Mouse (Mus musculus): ENCODE data around the gene Cby3. TPM values are rescaled to one million over a fixed set of nuclear protein-coding genes. Genes with fewer than 3 reads are reported as not detected.
A peak's percentile ranks its signal among the peaks of the same experiment; 100 is the strongest.

Gene Cby3
- polyA plus RNA-seq, 1 experiment from 2014 or later = 0.30 TPM

DNA sequence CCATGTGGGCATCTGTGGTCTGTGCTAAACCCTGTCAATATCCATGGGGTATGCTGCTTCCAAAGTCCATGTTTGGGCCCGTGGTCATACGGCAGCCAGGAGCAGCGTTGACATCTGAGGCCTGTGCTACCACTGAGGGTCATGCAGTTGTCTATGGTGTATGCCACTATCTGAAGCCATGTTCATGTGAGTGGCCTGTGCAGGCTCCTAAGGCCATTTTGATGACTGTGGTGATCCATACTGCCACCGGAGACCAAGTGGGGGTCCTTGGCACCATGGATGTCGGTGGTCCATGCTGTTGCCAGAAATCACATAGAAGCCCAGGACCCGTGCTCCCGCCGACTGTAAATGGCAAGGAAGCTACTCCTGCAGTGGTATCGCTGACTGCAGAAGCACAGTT is 13.3 kb downstream of the Cby3 start:
- H3K9ac ChIP-seq = no peak overlapping the region
- H3K27ac ChIP-seq = no peak overlapping the region
- 88% methylated on average over 9 of the region's 9 CpGs for WGBS
- no peaks in the 10 kb centered on the region for H3K36me3 ChIP-seq
- H3K4me3 ChIP-seq = no peak overlapping the region
- peaks cover 9% of the 10 kb centered on the region for H3K4me1 ChIP-seq
- H3K4me2 ChIP-seq = no peak overlapping the region
- ATAC-seq (ENCODE audit: borderline replicate concordance, extremely low read depth, low FRiP score, low TSS enrichment) = no peak
- H3K9me3 ChIP-seq = no peaks in the 10 kb centered on the region
- H3K27me3 ChIP-seq = no peaks in the 10 kb centered on the region

DNA sequence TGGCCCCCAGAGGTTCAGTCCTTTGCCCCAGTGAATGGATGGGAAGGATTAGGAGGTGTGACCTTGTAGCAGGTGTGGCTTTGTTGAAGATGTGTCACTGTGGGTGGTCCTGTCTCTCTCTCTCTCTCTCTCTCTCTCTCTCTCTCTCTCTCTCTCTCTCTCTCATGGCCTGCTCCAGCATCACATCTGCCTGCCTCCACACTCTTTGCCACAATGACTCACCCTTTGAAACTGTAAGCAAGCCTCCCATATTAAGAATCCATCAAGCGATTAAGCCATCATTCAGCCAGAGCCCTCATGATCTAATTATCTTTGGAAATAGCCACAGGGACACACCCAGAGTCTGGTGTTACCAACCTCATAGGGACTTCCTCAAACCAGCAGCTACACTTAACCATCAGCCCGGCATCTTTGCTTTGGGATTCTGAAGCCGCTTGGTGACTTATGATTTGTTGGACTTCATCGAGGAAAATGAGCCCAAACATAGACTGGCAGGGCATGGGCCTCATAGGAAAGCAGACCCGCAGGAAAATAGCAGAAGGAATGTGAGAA is 15.2 kb downstream of the Cby3 start:
- no peak for ATAC-seq (ENCODE audit: borderline replicate concordance, extremely low read depth, low FRiP score, low TSS enrichment)
- no peaks in the 10 kb centered on the region for H3K36me3 ChIP-seq
- H3K4me1 ChIP-seq = peaks cover 9% of the 10 kb centered on the region
- H3K9ac ChIP-seq = no peak overlapping the region
- no peaks in the 10 kb centered on the region for H3K9me3 ChIP-seq
- H3K27ac ChIP-seq = no peak overlapping the region
- 87% methylated on average over 5 of the region's 5 CpGs for WGBS
- no peak overlapping the region for H3K4me3 ChIP-seq
- H3K4me2 ChIP-seq = no peak overlapping the region
- no peaks in the 10 kb centered on the region for H3K27me3 ChIP-seq

DNA sequence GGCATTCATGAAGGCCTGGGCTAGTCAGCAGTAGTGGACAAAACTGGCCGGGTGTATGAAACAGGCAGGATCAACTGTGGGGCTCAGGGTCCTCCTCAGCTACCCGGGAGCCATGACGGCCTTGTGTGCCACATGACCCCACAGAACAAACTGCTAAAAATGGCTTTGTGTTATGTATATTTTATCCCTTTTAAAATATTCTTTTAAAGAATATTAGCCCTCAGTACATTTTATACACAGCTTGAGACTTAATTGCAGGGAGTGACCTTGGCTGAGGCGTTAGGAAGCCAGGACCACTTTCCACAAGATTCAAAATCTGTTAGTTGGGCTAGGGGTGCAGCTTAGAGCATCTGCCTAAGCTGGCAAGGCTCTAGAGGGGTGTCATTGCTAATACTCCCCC is 16.7 kb downstream of the Cby3 start:
- 61% methylated on average over 4 of the region's 4 CpGs for WGBS
- no peak for ATAC-seq (ENCODE audit: borderline replicate concordance, extremely low read depth, low FRiP score, low TSS enrichment)
- H3K9ac ChIP-seq = peak overlapping the region; percentile 56; the same call in 1 of the 2 replicates

GRCm38 (mm10) chr11:50371399-50371841 is 17.2 kb downstream of the Cby3 start:
- H3K4me3 ChIP-seq = peak overlapping the region; percentile 45
- WGBS = under 1% methylated on average over 18 of the region's 18 CpGs
- peak overlapping the region; percentile 56 for H3K9ac ChIP-seq

More for the DNA sequence above, 16.7 kb downstream of the Cby3 start:
- no peaks in the 10 kb centered on the region for H3K27me3 ChIP-seq
- H3K4me3 ChIP-seq = no peak overlapping the region
- peak overlapping the region; percentile 72 for H3K4me2 ChIP-seq
- H3K27ac ChIP-seq = no peak overlapping the region
- peaks cover 11% of the 10 kb centered on the region for H3K4me1 ChIP-seq
- H3K9me3 ChIP-seq = no peaks in the 10 kb centered on the region
- no peaks in the 10 kb centered on the region for H3K36me3 ChIP-seq

GRCm38 (mm10) chr11:50371911-50372310 is 17.6 kb downstream of the Cby3 start:
- Histone ChIP-seq H3K4me2 (no peak overlapping the region), H3K4me3 (no peak overlapping the region), H3K9me3 (no peaks in the 10 kb centered on the region), H3K36me3 (no peaks in the 10 kb centered on the region), H3K27me3 (no peaks in the 10 kb centered on the region), H3K9ac (no peak overlapping the region), H3K4me1 (peaks cover 18% of the 10 kb centered on the region), H3K27ac (no peak overlapping the region)
- ATAC-seq (ENCODE audit: borderline replicate concordance, extremely low read depth, low FRiP score, low TSS enrichment) = no peak
- 95% methylated on average over 1 of the region's 1 CpGs for WGBS

More at GRCm38 (mm10) chr11:50371399-50371841, 17.2 kb downstream of the Cby3 start:
- Histone ChIP-seq H3K4me1 (peaks cover 15% of the 10 kb centered on the region), H3K9me3 (no peaks in the 10 kb centered on the region), H3K4me2 (peak overlapping the region; percentile 72), H3K27me3 (no peaks in the 10 kb centered on the region), H3K27ac (no peak overlapping the region), H3K36me3 (no peaks in the 10 kb centered on the region)
- ATAC-seq (ENCODE audit: borderline replicate concordance, extremely low read depth, low FRiP score, low TSS enrichment) = peak; percentile 50; the same call in 1 of the 2 replicates

GRCm38 (mm10) chr11:50373086-50373485 is 18.8 kb downstream of the Cby3 start:
- Histone ChIP-seq H3K4me3 (no peak overlapping the region), H3K36me3 (no peaks in the 10 kb centered on the region), H3K27me3 (no peaks in the 10 kb centered on the region), H3K4me2 (no peak overlapping the region), H3K4me1 (peaks cover 18% of the 10 kb centered on the region), H3K9me3 (no peaks in the 10 kb centered on the region), H3K27ac (no peak overlapping the region), H3K9ac (no peak overlapping the region)
- no peak for ATAC-seq (ENCODE audit: borderline replicate concordance, extremely low read depth, low FRiP score, low TSS enrichment)

DNA sequence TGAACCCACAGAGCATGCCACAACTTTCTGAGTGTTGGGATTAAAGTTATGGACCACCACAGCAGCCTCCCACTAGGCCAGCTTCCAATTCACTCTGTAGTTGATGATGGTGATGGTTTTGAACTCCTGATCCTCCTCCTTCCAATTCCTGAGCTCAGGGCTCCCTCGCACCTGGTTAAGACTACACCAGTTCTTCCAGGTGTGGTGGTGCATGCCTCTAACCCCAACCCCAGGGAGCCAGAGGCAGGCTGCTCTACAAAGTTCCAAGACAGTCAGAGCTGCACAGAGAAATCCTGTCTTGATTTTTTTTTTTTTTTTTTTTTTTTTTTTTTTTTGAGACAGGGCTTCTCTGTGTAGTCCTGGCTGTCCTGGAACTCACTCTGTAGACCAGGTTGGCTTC is 19.4 kb downstream of the Cby3 start:
- H3K9ac ChIP-seq = no peak overlapping the region
- no peak overlapping the region for H3K4me3 ChIP-seq
- H3K27ac ChIP-seq = no peak overlapping the region
- H3K36me3 ChIP-seq = no peaks in the 10 kb centered on the region
- H3K4me1 ChIP-seq = peaks cover 18% of the 10 kb centered on the region
- no peak for ATAC-seq (ENCODE audit: borderline replicate concordance, extremely low read depth, low FRiP score, low TSS enrichment)
- H3K4me2 ChIP-seq = no peak overlapping the region
- no peaks in the 10 kb centered on the region for H3K9me3 ChIP-seq
- H3K27me3 ChIP-seq = no peaks in the 10 kb centered on the region
- 95% methylated on average over 1 of the region's 1 CpGs for WGBS

- Histone ChIP-seq H3K4me2 (no peak overlapping the region), H3K9ac (no peak overlapping the region), H3K27ac (no peak overlapping the region), H3K27me3 (no peaks in the 10 kb centered on the region), H3K4me1 (peaks cover 23% of the 10 kb centered on the region), H3K36me3 (peaks cover 5% of the 10 kb centered on the region; the same call in 1 of the 2 replicates), H3K9me3 (no peaks in the 10 kb centered on the region), H3K4me3 (no peak overlapping the region)
- no peak for ATAC-seq (ENCODE audit: borderline replicate concordance, extremely low read depth, low FRiP score, low TSS enrichment)
- 83% methylated on average over 13 of the region's 13 CpGs for WGBS
Observed at GRCm38 (mm10) chr11:50374286-50375015, 20.2 kb downstream of the Cby3 start.

DNA sequence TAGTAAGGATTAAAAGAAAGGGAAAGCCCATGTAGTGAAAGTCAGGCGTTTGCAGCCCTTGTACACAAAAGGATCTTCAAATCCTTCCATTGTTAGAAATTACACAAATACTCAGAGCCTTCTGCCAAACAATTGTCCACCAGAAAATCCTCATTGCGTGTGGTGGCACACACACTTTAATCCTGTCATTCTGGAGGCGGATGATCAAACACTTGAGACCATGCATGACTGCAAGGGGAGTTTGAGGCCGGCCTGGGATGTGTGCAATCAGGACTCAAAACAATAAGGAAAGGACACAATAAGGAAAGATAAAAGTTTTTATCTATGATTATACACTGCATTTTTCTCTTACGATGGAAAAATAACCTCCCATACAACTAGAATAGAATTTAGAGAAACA is 21.2 kb downstream of the Cby3 start:
- Histone ChIP-seq H3K27me3 (no peaks in the 10 kb centered on the region), H3K9ac (no peak overlapping the region), H3K4me2 (no peak overlapping the region), H3K36me3 (peaks cover 10% of the 10 kb centered on the region; the same call in 1 of the 2 replicates), H3K9me3 (no peaks in the 10 kb centered on the region), H3K4me3 (no peak overlapping the region), H3K27ac (no peak overlapping the region), H3K4me1 (peaks cover 27% of the 10 kb centered on the region)
- ATAC-seq (ENCODE audit: borderline replicate concordance, extremely low read depth, low FRiP score, low TSS enrichment) = no peak
- WGBS = 63% methylated on average over 5 of the region's 5 CpGs

DNA sequence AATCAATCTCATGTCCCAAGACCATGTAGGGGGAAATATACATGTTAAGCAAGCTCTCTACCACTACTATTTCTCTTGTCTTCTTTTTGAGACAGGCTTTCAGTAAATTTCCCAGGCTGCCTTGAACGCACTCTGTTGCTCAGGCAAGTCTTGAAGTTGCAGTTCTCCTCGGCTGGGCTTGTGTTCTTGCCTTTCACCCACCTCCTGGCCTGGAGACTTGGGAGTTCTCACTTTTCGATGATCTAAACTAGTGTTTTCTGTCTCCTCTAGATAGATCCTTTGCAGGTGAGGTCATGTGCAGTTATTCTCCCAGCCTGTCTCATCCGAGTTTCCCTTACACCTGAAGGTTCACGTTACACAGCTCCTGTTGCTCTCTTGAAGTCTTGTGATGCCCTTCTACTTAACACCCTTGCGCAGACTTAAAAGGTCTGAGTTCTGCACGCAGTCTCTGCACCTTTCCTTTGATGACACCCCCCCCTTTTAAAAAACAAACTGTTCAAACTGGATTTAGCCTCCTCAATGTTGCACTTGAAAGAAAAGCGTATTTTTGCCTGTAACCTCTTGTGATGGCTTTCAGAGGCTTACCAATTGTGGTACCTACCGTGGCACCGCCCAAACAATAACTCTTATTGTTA is 22.0 kb downstream of the Cby3 start:
- H3K27ac ChIP-seq = peak overlapping the region; percentile 100
- H3K27me3 ChIP-seq = no peaks in the 10 kb centered on the region
- H3K9ac ChIP-seq = peak overlapping the region; percentile 82
- peak overlapping the region; percentile 90 for H3K4me2 ChIP-seq
- no peaks in the 10 kb centered on the region for H3K9me3 ChIP-seq
- peak overlapping the region; percentile 97 for H3K4me3 ChIP-seq
- ATAC-seq (ENCODE audit: borderline replicate concordance, extremely low read depth, low FRiP score, low TSS enrichment) = no peak
- 19% methylated on average over 10 of the region's 10 CpGs for WGBS
- H3K4me1 ChIP-seq = peaks cover 23% of the 10 kb centered on the region
- peaks cover 11% of the 10 kb centered on the region for H3K36me3 ChIP-seq

- Histone ChIP-seq H3K27ac (peak within 1 kb of the TSS; percentile 100), H3K9ac (peak within 1 kb of the TSS; percentile 100), H3K9me3 (no peaks in the 10 kb centered on the region), H3K36me3 (peaks cover 16% of the 10 kb centered on the region), H3K4me1 (peaks cover 22% of the 10 kb centered on the region), H3K27me3 (no peaks in the 10 kb centered on the region), H3K4me2 (peak within 1 kb of the TSS; percentile 90), H3K4me3 (peak within 1 kb of the TSS; percentile 97)
- ATAC-seq (ENCODE audit: borderline replicate concordance, extremely low read depth, low FRiP score, low TSS enrichment) = peak; percentile 94
- WGBS = under 1% methylated on average over 76 of the region's 76 CpGs
Observed at GRCm38 (mm10) chr11:50376911-50377891, 22.9 kb downstream of the Cby3 start, which contains the start of gene Hnrnph1. Hnrnph1 (plus strand) TSS chr11:50376990.
